Mouse (Mus musculus): ENCODE data around the gene Ccdc190. TPM values are rescaled to one million over a fixed set of nuclear protein-coding genes. Genes with fewer than 3 reads are reported as not detected.
A peak's percentile ranks its signal among the peaks of the same experiment; 100 is the strongest.

Ccdc190 gene
- total RNA-seq, 2 experiments from 2014 or later: not detected

- no peak for DNase-seq
Observed at GRCm38 (mm10) chr1:169932122-169932746, 3.8 kb downstream of the Ccdc190 start.

- peak; percentile 64 for DNase-seq
Observed at GRCm38 (mm10) chr1:169934005-169934725, 5.7 kb downstream of the Ccdc190 start.

GRCm38 (mm10) chr1:169939345-169939744 lies 10.9 kb downstream of the Ccdc190 start:
- DNase-seq: peak; percentile 68

- no peak for DNase-seq
Observed at GRCm38 (mm10) chr1:169946004-169946403, 17.6 kb downstream of the Ccdc190 start.

- DNase-seq: no peak
Observed at GRCm38 (mm10) chr1:169947654-169948053, 19.2 kb downstream of the Ccdc190 start.

GRCm38 (mm10) chr1:169948280-169948679 lies 19.8 kb downstream of the Ccdc190 start:
- no peak for DNase-seq

- DNase-seq: no peak
Observed at GRCm38 (mm10) chr1:169948866-169949265, 20.4 kb downstream of the Ccdc190 start.

GRCm38 (mm10) chr1:169949981-169950380 lies 21.5 kb downstream of the Ccdc190 start:
- no peak for DNase-seq

- DNase-seq: no peak
Observed at GRCm38 (mm10) chr1:169950651-169951050, 22.2 kb downstream of the Ccdc190 start.

- no peak for DNase-seq
Observed at GRCm38 (mm10) chr1:169951561-169951960, 23.1 kb downstream of the Ccdc190 start.

- DNase-seq: no peak
Observed at GRCm38 (mm10) chr1:169952636-169953035, 24.2 kb downstream of the Ccdc190 start.

- no peak for DNase-seq
Observed at GRCm38 (mm10) chr1:169953106-169953505, 24.7 kb downstream of the Ccdc190 start.

GRCm38 (mm10) chr1:169968792-169969515 lies 40.5 kb downstream of the Ccdc190 start, which contains the start of gene Hsd17b7:
Gene Hsd17b7 (minus strand): TSS chr1:169969241.
- peak; percentile 98 for DNase-seq

GRCm38 (mm10) chr1:169969516-169969886 lies 41.1 kb downstream of the Ccdc190 start:
- DNase-seq: no peak

- no peak for DNase-seq
Observed at GRCm38 (mm10) chr1:169970936-169971335, 42.5 kb downstream of the Ccdc190 start.

- no peak for DNase-seq
Observed at GRCm38 (mm10) chr1:169971998-169972397, 43.5 kb downstream of the Ccdc190 start.

GRCm38 (mm10) chr1:169977621-169978020 lies 49.2 kb downstream of the Ccdc190 start:
- DNase-seq: no peak

Other genes with a start within 250 kb of the Ccdc190 start
- gene Rgs4, start 181.0 kb upstream of the Ccdc190 start, total RNA-seq (2021): 10 to 100 TPM; 32.8 to 38.5 TPM
- 10 to 100 TPM in 1 of 2 experiments, 1 to 10 TPM in 1; 9.6 to 12.4 TPM for gene Hsd17b7, start 40.6 kb downstream of the Ccdc190 start, total RNA-seq (2021)
- 10 to 100 TPM; 23.7 to 28.7 TPM for gene Ddr2, start 182.1 kb downstream of the Ccdc190 start, total RNA-seq (2021)
- 10 to 100 TPM; 55.3 to 61.6 TPM for gene Uap1, start 246.3 kb downstream of the Ccdc190 start, total RNA-seq (2021)

Measured in adrenal gland, postnatal 10 days (tissue).